Mouse (Mus musculus) cerebellum, adult 2 months (tissue): ENCODE measurements at regions not wholly inside any gene's neighbourhood (a gene's known extent, or its start where the extent isn't known, plus 50 kb on each side); places are given as distances from the start of the nearest gene placed in this dataset.

Experiments
- CTCF ChIP-seq: fragments of 200-500 bp; IDR thresholded peaks from 2 replicates; pipeline ENCODE4 v1.5.1; 2011; ENCODE audit warnings: low read depth, mild to moderate bottlenecking, control low read depth, low read length, moderate library complexity, borderline replicate concordance; ENCODE audit not compliant: insufficient read depth
- POLR2A ChIP-seq: fragments of 200-500 bp; IDR thresholded peaks from 2 replicates; pipeline ENCODE4 v1.6.1; 2011; ENCODE audit warnings: low read length, control low read depth, borderline replicate concordance; ENCODE audit not compliant: insufficient read depth

- no peak for TF ChIP-seq CTCF
- TF ChIP-seq POLR2A: no peak
These were observed 170.9 kb upstream of the Fbxl4 start for GRCm38 (mm10) chr4:22186422-22186821.
